Mouse (Mus musculus): ENCODE results near the gene Faf1. TPM values are rescaled to one million over a fixed set of nuclear protein-coding genes. Genes with fewer than 3 reads are reported as not detected.

The Faf1 gene
- total and polyA plus RNA-seq, 3 experiments = 34.9 to 52.8 (median 38.2) TPM

DNA sequence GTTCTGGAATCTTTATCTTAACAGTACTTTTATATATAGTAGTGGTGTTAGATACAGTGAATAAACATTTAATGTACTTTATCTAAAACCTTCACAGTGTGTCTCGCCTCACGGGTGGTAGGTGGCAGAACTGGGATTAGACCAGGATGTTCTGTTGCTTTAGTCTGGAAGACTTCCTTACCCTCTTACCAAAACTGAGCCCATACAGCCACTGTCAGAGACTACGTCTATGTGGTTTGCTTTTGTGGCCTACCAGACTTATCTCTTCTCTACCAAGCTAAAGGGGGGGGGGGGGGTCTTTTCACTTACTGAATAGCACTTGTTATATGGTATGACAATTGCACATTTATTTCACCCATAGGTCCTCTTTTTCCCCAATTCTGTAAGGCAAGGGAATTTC is 181.5 kb downstream of the Faf1 start:
- dilution Hi-C loops (cut with MboI; ENCODE audit: extremely low pct_ligation_motif_present, extremely low pct_unique_long_range_greater_than_20kb, low sequenced_read_pairs) (no loop called here), in situ Hi-C loops (cut with MboI; ENCODE audit: low pct_ligation_motif_present, low pct_unique_long_range_greater_than_20kb, low sequenced_read_pairs) (no loop called here)
- H3K9ac ChIP-seq (ENCODE audit: insufficient read depth, low read depth) = no peak overlapping the region

DNA sequence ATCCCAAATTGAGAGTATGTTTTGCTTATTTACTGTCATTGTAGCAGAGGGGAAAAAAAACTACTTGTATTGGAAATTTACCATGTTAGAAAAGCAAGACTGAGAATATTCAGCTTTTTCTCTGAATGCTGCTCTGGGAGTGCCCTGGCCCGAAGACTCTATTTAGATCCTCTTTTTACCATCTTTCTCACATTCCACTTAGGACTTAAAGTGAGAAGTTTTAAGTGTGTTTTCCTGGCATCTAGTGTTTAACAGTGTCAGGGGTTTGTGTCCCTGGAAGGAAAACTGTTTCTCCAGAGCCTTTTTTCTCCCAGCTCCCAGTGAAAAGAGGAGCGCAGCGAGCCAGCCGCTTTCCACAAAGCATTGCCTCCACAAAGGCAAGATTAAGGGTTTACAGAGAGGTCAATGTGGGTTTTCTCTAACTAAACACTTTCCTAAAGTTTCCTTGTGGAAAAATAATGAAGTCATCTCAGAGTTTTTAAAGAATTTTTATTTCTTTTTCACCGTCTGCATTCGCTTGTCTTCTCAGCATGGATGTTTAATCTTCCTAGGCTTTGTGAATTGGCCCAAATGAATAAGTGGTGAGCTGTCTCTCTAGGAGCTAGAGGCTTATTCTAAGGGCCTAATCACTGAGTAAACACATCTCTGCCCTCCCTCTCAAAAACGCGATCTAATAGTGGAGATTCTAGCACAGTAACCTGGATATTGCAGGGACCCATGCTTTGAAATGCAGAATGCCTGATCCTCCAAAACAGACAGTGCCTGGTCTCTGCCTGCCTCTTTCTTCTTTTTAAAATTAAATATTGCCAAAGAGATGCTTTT is 182.4 kb downstream of the Faf1 start:
- dilution Hi-C loops (cut with MboI; ENCODE audit: extremely low pct_ligation_motif_present, extremely low pct_unique_long_range_greater_than_20kb, low sequenced_read_pairs) (no loop called here), in situ Hi-C loops (cut with MboI; ENCODE audit: low pct_ligation_motif_present, low pct_unique_long_range_greater_than_20kb, low sequenced_read_pairs) (no loop called here)
- Histone ChIP-seq H3K79me2 (replicated peaks; ENCODE audit: control insufficient read depth, extremely low read depth, insufficient read depth, poor library complexity, severe bottlenecking) (no peaks in the 10 kb centered on the region), H3K4me3 (replicated peaks in 1 of 3; ENCODE audit: low read depth in 2 of 3, low read length in 2 of 3, poor library complexity in 1 of 3) (no peak overlapping the region), H3K9me3 (replicated peaks; ENCODE audit: low read length) (no peaks in the 10 kb centered on the region), H3K4me1 (ENCODE audit: control insufficient read depth in 1 of 2, insufficient read depth in 2 of 2) (peaks cover 0 to under 1% of the 10 kb centered on the region in 2 experiments; a peak in 1 of 4 replicates), H3K27ac (ENCODE audit: insufficient read depth, low read depth) (no peak overlapping the region), H3K27me3 (replicated peaks) (no peaks in the 10 kb centered on the region), H3K4me2 (ENCODE audit: insufficient read depth, low read depth, poor library complexity, severe bottlenecking) (no peak overlapping the region), H3K36me3 (replicated peaks in 1 of 2; ENCODE audit: control insufficient read depth in 1 of 2, insufficient read depth in 1 of 2, low read length in 1 of 2) (peaks cover 2 to 10% of the 10 kb centered on the region in 2 experiments), H3K9ac (ENCODE audit: insufficient read depth, low read depth) (no peak overlapping the region)
- no peak for TF ChIP-seq JUND (conservative IDR thresholded peaks at IDR 0.05; ENCODE audit: low read depth, low read length)
- no peak for TF ChIP-seq ETS1 (conservative IDR thresholded peaks at IDR 0.05; ENCODE audit: low read depth, low read length)
- no peak for TF ChIP-seq ELF1 (IDR thresholded peaks at IDR 0.05; ENCODE audit: low read depth, low read length)
- no peak for TF ChIP-seq NELFE (IDR thresholded peaks at IDR 0.05; ENCODE audit: low read depth, low read length)
- no peak for TF ChIP-seq MEF2A (IDR thresholded peaks at IDR 0.05; ENCODE audit: borderline replicate concordance, low read depth, low read length)
- TF ChIP-seq EP300 (IDR thresholded peaks at IDR 0.05; ENCODE audit: low read length) = no peak
- TF ChIP-seq MYC (IDR thresholded peaks at IDR 0.05; ENCODE audit: low read depth, low read length) = no peak
- TF ChIP-seq CHD1 (IDR thresholded peaks at IDR 0.05; ENCODE audit: low read depth, low read length) = no peak
- DNase-seq (ENCODE audit: extremely low read depth) = no peak

More for the DNA sequence above, 181.5 kb downstream of the Faf1 start:
- Histone ChIP-seq H3K27ac (ENCODE audit: insufficient read depth, low read depth) (no peak overlapping the region), H3K4me1 (ENCODE audit: control insufficient read depth in 1 of 2, insufficient read depth in 2 of 2) (no peaks in the 10 kb centered on the region), H3K9me3 (replicated peaks; ENCODE audit: low read length) (no peaks in the 10 kb centered on the region), H3K4me2 (ENCODE audit: insufficient read depth, low read depth, poor library complexity, severe bottlenecking) (no peak overlapping the region), H3K79me2 (replicated peaks; ENCODE audit: control insufficient read depth, extremely low read depth, insufficient read depth, poor library complexity, severe bottlenecking) (no peaks in the 10 kb centered on the region), H3K27me3 (replicated peaks) (no peaks in the 10 kb centered on the region), H3K36me3 (replicated peaks in 1 of 2; ENCODE audit: control insufficient read depth in 1 of 2, insufficient read depth in 1 of 2, low read length in 1 of 2) (peaks cover 2 to 8% of the 10 kb centered on the region in 2 experiments), H3K4me3 (replicated peaks in 1 of 3; ENCODE audit: low read depth in 2 of 3, low read length in 2 of 3, poor library complexity in 1 of 3) (no peak overlapping the region)
- no peak for TF ChIP-seq JUND (conservative IDR thresholded peaks at IDR 0.05; ENCODE audit: low read depth, low read length)
- no peak for TF ChIP-seq ZC3H11A (IDR thresholded peaks at IDR 0.05; ENCODE audit: low read depth, low read length)
- no peak for TF ChIP-seq ZNF384 (IDR thresholded peaks at IDR 0.05; ENCODE audit: low read depth, low read length)
- TF ChIP-seq MAZ (IDR thresholded peaks at IDR 0.05; ENCODE audit: low read depth, low read length) = no peak
- TF ChIP-seq CTCF (conservative IDR thresholded peaks at IDR 0.05 in 1 of 2, IDR thresholded peaks at IDR 0.05 in 1 of 2; ENCODE audit: low read depth in 2 of 2, low read length in 2 of 2) = no peak
- no peak for TF ChIP-seq ETS1 (conservative IDR thresholded peaks at IDR 0.05; ENCODE audit: low read depth, low read length)
- DNase-seq (ENCODE audit: extremely low read depth) = no peak

DNA sequence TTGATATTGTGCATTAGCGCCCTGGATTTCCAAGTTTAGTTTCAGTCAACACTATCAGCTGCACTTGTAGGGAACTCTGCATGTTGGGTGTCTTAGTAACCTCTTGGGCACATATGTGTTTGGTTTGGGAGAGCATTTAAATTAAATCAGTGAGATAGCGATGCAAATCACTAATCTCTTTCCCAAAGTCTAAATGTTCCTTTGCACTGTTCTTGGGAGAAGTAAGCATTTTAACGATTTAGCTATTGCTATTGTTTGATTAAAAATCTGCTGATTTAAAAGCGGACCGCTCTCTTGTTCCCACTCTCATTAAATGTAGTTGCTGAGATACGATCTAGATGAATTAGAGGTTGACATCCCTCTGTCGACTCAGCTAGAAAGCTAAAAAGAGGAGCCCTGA is 183.0 kb downstream of the Faf1 start:
- dilution Hi-C loops (cut with MboI; ENCODE audit: extremely low pct_ligation_motif_present, extremely low pct_unique_long_range_greater_than_20kb, low sequenced_read_pairs) = no loop called here
- Histone ChIP-seq H3K4me1 (ENCODE audit: control insufficient read depth in 1 of 2, insufficient read depth in 2 of 2) (peaks cover 0 to 6% of the 10 kb centered on the region in 2 experiments; a peak in 2 of 4 replicates), H3K9ac (ENCODE audit: insufficient read depth, low read depth) (no peak overlapping the region), H3K27me3 (replicated peaks) (no peaks in the 10 kb centered on the region), H3K36me3 (replicated peaks in 1 of 2; ENCODE audit: control insufficient read depth in 1 of 2, insufficient read depth in 1 of 2, low read length in 1 of 2) (peaks cover 2 to 12% of the 10 kb centered on the region in 2 experiments), H3K27ac (ENCODE audit: insufficient read depth, low read depth) (no peak overlapping the region), H3K4me2 (ENCODE audit: insufficient read depth, low read depth, poor library complexity, severe bottlenecking) (no peak overlapping the region), H3K79me2 (replicated peaks; ENCODE audit: control insufficient read depth, extremely low read depth, insufficient read depth, poor library complexity, severe bottlenecking) (no peaks in the 10 kb centered on the region), H3K9me3 (replicated peaks; ENCODE audit: low read length) (no peaks in the 10 kb centered on the region), H3K4me3 (replicated peaks in 1 of 3; ENCODE audit: low read depth in 2 of 3, low read length in 2 of 3, poor library complexity in 1 of 3) (no peak overlapping the region)
- no peak for TF ChIP-seq USF1 (IDR thresholded peaks at IDR 0.05; ENCODE audit: low read depth, low read length)
- TF ChIP-seq UBTF (IDR thresholded peaks at IDR 0.05; ENCODE audit: low read depth, low read length) = no peak
- TF ChIP-seq CHD1 (IDR thresholded peaks at IDR 0.05; ENCODE audit: low read depth, low read length) = no peak
- no peak for TF ChIP-seq E2F4 (IDR thresholded peaks at IDR 0.05; ENCODE audit: insufficient replicate concordance, low read depth, low read length)
- no peak for TF ChIP-seq JUN (IDR thresholded peaks at IDR 0.05; ENCODE audit: insufficient read depth, low read depth, low read length)
- TF ChIP-seq HCFC1 (IDR thresholded peaks at IDR 0.05; ENCODE audit: low read depth, low read length) = no peak
- TF ChIP-seq TCF12 (IDR thresholded peaks at IDR 0.05; ENCODE audit: low read depth, low read length) = no peak
- no peak for TF ChIP-seq KAT2A (IDR thresholded peaks at IDR 0.05; ENCODE audit: insufficient replicate concordance, low read length)
- in situ Hi-C loops (cut with MboI; ENCODE audit: low pct_ligation_motif_present, low pct_unique_long_range_greater_than_20kb, low sequenced_read_pairs) = no loop called here
- DNase-seq (ENCODE audit: extremely low read depth) = no peak
